Mouse (Mus musculus): Measurements from ENCODE around the gene Klhl5. TPM values are rescaled to one million over a fixed set of nuclear protein-coding genes. Genes with fewer than 3 reads are reported as not detected.

The Klhl5 gene
- polyA plus RNA-seq, 1 experiment from 2014 or later = 27.5 TPM

DNA sequence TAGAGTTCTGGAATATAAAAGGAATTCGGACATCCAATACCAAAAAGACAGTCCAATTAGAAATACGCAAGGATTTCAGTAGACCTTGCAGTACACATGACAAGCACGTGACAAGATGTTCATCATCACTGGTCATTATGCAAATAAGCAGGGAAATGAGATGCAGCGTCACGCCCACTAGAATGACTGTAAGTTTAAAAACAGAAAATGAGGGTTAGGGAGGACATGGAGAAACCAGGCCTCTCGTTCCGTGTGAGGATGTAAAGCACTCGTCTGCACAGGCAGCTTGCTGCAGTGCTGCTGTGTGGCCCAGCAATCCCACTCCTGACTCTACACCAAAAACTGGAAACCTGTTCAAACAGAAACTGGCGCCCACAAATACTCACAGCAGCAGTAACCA is 62.9 kb downstream of the Klhl5 start:
- Histone ChIP-seq H3K36me3 (ENCODE audit: insufficient read depth, low read length) (peaks cover 8% of the 10 kb centered on the region), H3K4me3 (replicated peaks; ENCODE audit: low read depth, low read length) (no peak overlapping the region), H3K4me2 (ENCODE audit: low read length) (no peak overlapping the region), H3K27me3 (ENCODE audit: insufficient read depth, low read length) (no peaks in the 10 kb centered on the region), H3K9me3 (replicated peaks; ENCODE audit: low read length) (no peaks in the 10 kb centered on the region), H3K27ac (no peak overlapping the region), H3K4me1 (replicated peaks; ENCODE audit: insufficient read depth, low read length) (no peaks in the 10 kb centered on the region), H3K9ac (ENCODE audit: low read depth, low read length) (no peak overlapping the region)
- 87% methylated on average over 9 of the region's 9 CpGs for WGBS
- ATAC-seq (replicated peaks; ENCODE audit: low FRiP score, low read depth) (no peak), DNase-seq (ENCODE audit: low spot score) (no peak)
- TF ChIP-seq CTCF (IDR thresholded peaks at IDR 0.05; ENCODE audit: low read depth) = no peak

DNA sequence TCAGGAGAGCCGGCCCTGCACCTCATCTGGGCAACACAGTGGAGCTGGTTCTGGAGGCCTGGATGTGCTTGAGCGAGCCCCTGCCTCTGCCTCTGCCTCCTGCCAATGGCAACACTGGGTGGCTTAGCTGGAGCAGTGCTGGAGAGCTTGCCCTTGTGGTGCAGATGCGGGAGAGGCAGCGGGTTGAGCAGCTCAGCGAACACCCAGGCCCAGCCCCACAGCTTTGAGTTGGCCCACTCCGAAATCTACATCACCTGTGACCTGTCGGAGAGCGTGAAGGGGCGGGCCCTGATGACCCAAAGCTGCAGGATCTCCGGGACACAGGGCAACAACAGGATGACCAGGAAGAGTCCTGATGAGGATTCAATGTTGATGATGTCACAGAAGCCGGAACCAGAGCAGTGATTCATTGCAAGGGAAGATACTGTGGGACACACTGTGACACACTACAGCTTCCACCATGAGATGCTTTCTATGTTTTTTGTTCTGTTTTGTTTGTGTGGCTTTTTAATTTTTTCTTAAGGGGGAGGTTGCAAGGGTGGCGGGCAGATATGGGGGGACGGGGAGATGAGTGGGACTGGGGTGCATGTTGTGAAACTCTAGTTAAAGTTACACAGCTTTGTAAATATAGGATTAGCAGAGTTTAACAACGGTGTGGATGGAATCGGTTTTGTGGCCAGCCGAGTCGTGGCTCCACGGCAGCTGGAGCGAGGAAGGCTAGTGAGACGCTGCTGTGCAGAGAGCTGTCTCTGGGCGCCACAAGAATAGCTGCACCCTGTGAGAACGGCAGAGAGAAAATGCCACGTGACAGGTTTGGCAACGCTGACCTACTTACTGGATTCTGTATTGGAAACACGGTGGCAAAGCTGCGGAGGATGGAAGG is 67.9 kb downstream of the Klhl5 start:
- Histone ChIP-seq H3K9me3 (replicated peaks; ENCODE audit: low read length) (no peaks in the 10 kb centered on the region), H3K4me1 (replicated peaks; ENCODE audit: insufficient read depth, low read length) (0 out of 2 replicates have a peak, but pooled peaks cover 5% of the 10 kb centered on the region), H3K9ac (ENCODE audit: low read depth, low read length) (no peak overlapping the region), H3K27me3 (ENCODE audit: insufficient read depth, low read length) (no peaks in the 10 kb centered on the region), H3K4me2 (ENCODE audit: low read length) (no peak overlapping the region), H3K4me3 (replicated peaks; ENCODE audit: low read depth, low read length) (no peak overlapping the region), H3K36me3 (ENCODE audit: insufficient read depth, low read length) (no peaks in the 10 kb centered on the region), H3K27ac (no peak overlapping the region)
- no peak for DNase-seq (ENCODE audit: low spot score)
- 67% methylated on average over 26 of the region's 26 CpGs for WGBS
- peak; percentile 40; the same call in 1 of the 2 replicates for ATAC-seq (replicated peaks; ENCODE audit: low FRiP score, low read depth)
- no peak for TF ChIP-seq CTCF (IDR thresholded peaks at IDR 0.05; ENCODE audit: low read depth)

DNA sequence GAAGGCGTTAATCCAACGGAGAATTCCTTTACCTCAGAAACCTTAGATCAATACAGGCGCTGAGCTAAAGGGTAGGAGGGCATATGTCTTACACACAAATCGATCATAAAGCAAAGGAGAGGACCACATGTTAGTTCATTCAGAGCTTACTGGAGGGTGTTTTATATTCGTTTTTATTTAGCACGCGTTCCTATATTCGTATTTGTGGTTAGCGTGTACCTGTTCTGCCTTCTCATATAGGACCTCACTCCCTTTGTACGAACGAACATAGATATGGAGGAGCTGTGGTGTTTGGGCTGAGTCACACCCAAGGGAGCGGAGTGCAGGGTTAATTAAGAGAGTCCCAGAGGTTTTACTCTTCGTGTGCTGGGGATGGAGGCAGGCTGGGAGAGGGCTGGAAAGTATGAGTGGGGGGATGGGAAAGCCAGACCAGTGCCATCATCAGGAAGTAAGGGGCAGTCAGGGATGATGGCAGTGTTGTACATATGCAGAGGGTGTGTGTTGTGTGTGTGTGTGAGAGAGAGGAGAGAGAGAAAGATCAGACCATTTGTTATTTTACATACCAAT is 68.7 kb downstream of the Klhl5 start:
- Histone ChIP-seq H3K9ac (ENCODE audit: low read depth, low read length) (no peak overlapping the region), H3K4me2 (ENCODE audit: low read length) (no peak overlapping the region), H3K4me3 (replicated peaks; ENCODE audit: low read depth, low read length) (no peak overlapping the region), H3K36me3 (ENCODE audit: insufficient read depth, low read length) (no peaks in the 10 kb centered on the region), H3K4me1 (replicated peaks; ENCODE audit: insufficient read depth, low read length) (0 out of 2 replicates have a peak, but pooled peaks cover 5% of the 10 kb centered on the region), H3K9me3 (replicated peaks; ENCODE audit: low read length) (no peaks in the 10 kb centered on the region), H3K27me3 (ENCODE audit: insufficient read depth, low read length) (no peaks in the 10 kb centered on the region), H3K27ac (no peak overlapping the region)
- DNase-seq (ENCODE audit: low spot score) (no peak), ATAC-seq (replicated peaks; ENCODE audit: low FRiP score, low read depth) (no peak)
- TF ChIP-seq CTCF (IDR thresholded peaks at IDR 0.05; ENCODE audit: low read depth) = no peak
- WGBS = 75% methylated on average over 13 of the region's 13 CpGs

DNA sequence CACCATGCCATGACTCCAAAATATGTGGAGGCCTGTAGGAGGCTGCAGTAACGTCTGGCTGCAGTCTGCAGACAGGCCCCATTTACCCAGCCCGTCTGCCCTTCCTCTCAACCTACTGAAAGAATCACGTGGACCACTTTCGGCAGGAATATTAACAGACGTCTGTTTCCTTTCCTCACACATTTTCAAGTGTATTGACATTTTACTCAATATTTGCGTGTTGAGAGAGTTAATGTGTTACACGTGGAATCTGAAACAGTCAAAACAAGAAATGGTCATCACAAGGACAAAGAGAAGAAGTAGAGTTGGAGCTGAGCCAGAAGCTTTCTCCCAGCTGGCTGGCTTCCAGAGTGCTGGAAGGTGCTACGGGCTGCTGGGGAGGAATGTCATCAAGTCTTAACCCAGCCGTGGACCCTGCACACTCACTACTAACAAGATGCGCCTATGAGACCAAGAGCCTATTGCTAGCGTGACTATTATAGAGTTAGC is 69.7 kb downstream of the Klhl5 start:
- no peak overlapping the region for H3K9ac ChIP-seq (ENCODE audit: low read depth, low read length)
- no peaks in the 10 kb centered on the region for H3K9me3 ChIP-seq (replicated peaks; ENCODE audit: low read length)
- H3K27ac ChIP-seq = no peak overlapping the region
- H3K4me2 ChIP-seq (ENCODE audit: low read length) = no peak overlapping the region
- 25% methylated on average over 11 of the region's 11 CpGs for WGBS
- H3K4me3 ChIP-seq (replicated peaks; ENCODE audit: low read depth, low read length) = no peak overlapping the region
- DNase-seq (ENCODE audit: low spot score) (peak; percentile 54), ATAC-seq (replicated peaks; ENCODE audit: low FRiP score, low read depth) (peak; percentile 63; the same call in 1 of the 2 replicates)
- H3K27me3 ChIP-seq (ENCODE audit: insufficient read depth, low read length) = no peaks in the 10 kb centered on the region
- no peaks in the 10 kb centered on the region for H3K36me3 ChIP-seq (ENCODE audit: insufficient read depth, low read length)
- H3K4me1 ChIP-seq (replicated peaks; ENCODE audit: insufficient read depth, low read length) = 0 out of 2 replicates have a peak, but pooled peaks cover 5% of the 10 kb centered on the region
- TF ChIP-seq CTCF (IDR thresholded peaks at IDR 0.05; ENCODE audit: low read depth) = no peak

DNA sequence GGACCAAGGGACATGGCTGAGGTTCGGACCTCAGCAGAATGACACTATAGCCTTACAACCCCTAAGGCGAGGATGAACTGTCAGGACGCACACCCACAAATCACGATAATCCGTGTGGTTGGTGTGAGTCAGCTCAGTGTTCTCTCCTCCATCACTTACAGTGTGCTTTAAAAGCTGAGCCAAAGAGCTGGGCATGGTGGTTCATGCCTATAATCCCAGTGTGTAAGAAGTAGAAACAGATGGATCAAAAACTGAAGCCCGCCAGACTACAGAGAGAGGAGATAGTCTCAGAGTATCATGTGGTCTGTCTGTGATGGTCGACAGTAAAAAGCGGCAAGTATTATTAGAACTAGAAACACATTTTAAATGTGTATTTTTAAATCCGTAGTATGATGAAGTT is 71.1 kb downstream of the Klhl5 start:
- H3K27ac ChIP-seq = no peak overlapping the region
- TF ChIP-seq CTCF (IDR thresholded peaks at IDR 0.05; ENCODE audit: low read depth) = no peak
- H3K4me1 ChIP-seq (replicated peaks; ENCODE audit: insufficient read depth, low read length) = 0 out of 2 replicates have a peak, but pooled peaks cover 5% of the 10 kb centered on the region
- H3K4me3 ChIP-seq (replicated peaks; ENCODE audit: low read depth, low read length) = no peak overlapping the region
- ATAC-seq (replicated peaks; ENCODE audit: low FRiP score, low read depth) = no peak
- H3K27me3 ChIP-seq (ENCODE audit: insufficient read depth, low read length) = no peaks in the 10 kb centered on the region
- no peaks in the 10 kb centered on the region for H3K36me3 ChIP-seq (ENCODE audit: insufficient read depth, low read length)
- H3K9ac ChIP-seq (ENCODE audit: low read depth, low read length) = no peak overlapping the region
- no peak for DNase-seq (ENCODE audit: low spot score)
- H3K4me2 ChIP-seq (ENCODE audit: low read length) = no peak overlapping the region
- 92% methylated on average over 9 of the region's 9 CpGs for WGBS
- H3K9me3 ChIP-seq (replicated peaks; ENCODE audit: low read length) = no peaks in the 10 kb centered on the region

DNA sequence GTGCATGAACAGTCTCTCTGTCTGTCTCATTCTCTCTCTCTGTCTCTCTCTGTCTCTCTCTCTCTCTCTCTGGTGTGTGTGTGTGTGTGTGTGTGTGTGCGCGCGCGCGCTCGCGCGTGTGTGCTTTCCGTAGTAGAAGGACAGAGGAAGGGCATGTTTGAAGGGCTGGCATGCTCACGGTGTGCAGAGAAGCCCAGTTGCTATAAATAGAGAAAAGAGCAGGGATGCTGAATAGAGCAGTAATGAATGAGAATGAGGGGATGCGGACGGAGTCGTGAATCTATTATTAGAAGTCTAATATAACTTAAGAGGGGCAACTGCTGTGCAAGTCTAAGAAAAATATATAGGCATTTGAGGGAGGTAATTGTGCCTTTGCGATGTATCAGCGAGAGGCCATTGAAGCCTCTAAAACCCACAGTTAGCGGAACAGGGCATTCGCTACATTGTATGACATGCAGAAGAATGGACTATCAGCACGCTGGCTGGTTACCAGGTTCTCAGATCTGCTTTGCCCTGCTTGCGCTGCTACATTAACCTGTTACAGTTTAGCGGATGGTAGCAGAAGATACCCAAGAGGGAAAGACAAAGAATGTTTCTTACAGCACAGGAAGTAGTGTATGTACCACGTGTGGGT is 73.9 kb downstream of the Klhl5 start:
- DNase-seq (ENCODE audit: low spot score) (no peak), ATAC-seq (replicated peaks; ENCODE audit: low FRiP score, low read depth) (no peak)
- Histone ChIP-seq H3K9me3 (replicated peaks; ENCODE audit: low read length) (no peaks in the 10 kb centered on the region), H3K9ac (ENCODE audit: low read depth, low read length) (no peak overlapping the region), H3K27me3 (ENCODE audit: insufficient read depth, low read length) (no peaks in the 10 kb centered on the region), H3K36me3 (ENCODE audit: insufficient read depth, low read length) (no peaks in the 10 kb centered on the region), H3K4me3 (replicated peaks; ENCODE audit: low read depth, low read length) (no peak overlapping the region), H3K27ac (no peak overlapping the region), H3K4me1 (replicated peaks; ENCODE audit: insufficient read depth, low read length) (0 out of 2 replicates have a peak, but pooled peaks cover 5% of the 10 kb centered on the region), H3K4me2 (ENCODE audit: low read length) (no peak overlapping the region)
- 83% methylated on average over 21 of the region's 21 CpGs for WGBS
- TF ChIP-seq CTCF (IDR thresholded peaks at IDR 0.05; ENCODE audit: low read depth) = no peak
